Mouse (Mus musculus) bone marrow, adult 2 months (tissue): Measurements from ENCODE around the gene Cd274.

Experiments
- CTCF ChIP-seq: fragments of 200-500 bp; IDR thresholded peaks from 2 replicates; pipeline ENCODE4 v1.5.1; 2011; ENCODE audit warnings: low read length, control low read depth; ENCODE audit not compliant: control insufficient read depth, insufficient read depth
- POLR2A ChIP-seq: fragments of 200-500 bp; IDR thresholded peaks from 2 replicates; pipeline ENCODE4 v1.6.1; 2011; ENCODE audit warnings: low read depth, mild to moderate bottlenecking, control low read depth, low read length, borderline replicate concordance; ENCODE audit not compliant: control insufficient read depth

GRCm38 (mm10) chr19:29371284-29372081 is 4.2 kb downstream of the Cd274 start:
- TF ChIP-seq CTCF (no peak), POLR2A (no peak)
